Mouse (Mus musculus): ENCODE measurements at regions not wholly inside any gene's neighbourhood (a gene's known extent, or its start where the extent isn't known, plus 50 kb on each side); places are given as distances from the start of the nearest gene placed in this dataset.

DNA sequence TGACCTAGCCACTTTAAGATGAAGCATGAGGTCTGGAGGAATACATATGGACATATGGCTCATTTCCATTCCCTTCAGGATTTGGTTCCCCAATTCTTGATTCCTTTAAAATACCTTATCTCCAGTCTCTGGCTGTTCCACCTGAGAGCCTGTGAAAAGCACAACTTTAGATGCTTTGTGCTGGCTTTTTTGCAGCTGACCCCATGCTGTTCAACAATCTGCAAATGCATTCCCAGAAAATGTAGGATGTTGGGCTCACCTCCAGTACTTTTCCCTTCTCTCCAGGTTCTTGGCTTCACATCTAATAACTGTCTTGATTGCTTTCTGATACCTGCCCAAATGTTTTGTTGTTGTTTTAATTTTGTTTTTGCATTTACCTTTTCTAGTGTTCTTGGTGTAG is 498.0 kb upstream of the Mon1b start:
- TF ChIP-seq CTCF (IDR thresholded peaks at IDR 0.05; ENCODE audit: control insufficient read depth, insufficient read depth, insufficient replicate concordance, low read depth, low read length) (no peak), POLR2A (IDR thresholded peaks at IDR 0.05; ENCODE audit: control insufficient read depth, low read depth, low read length) (no peak)

Data from testis, adult 2 months (tissue).